Mouse (Mus musculus) embryonic facial prominence, embryonic 14.5 days (tissue): ENCODE measurements around the gene Plac1. TPM values are rescaled to one million over a fixed set of nuclear protein-coding genes. Genes with fewer than 3 reads are reported as not detected.

Source experiments
- ATAC-seq: fragments of 200-750 bp; cut with Nextera tagmentation; 2 replicates; pipeline ENCODE4 v1.8.0; 2017; ENCODE audit warnings: low read depth, moderate number of reproducible peaks, moderate TSS enrichment
- DNase-seq: peaks from one replicate; pipeline ENCODE4 v3.0.0-alpha.2; 2015; ENCODE audit warnings: low spot score
- H3K27ac ChIP-seq: fragments of 300-500 bp; sonication (generic); replicated peaks from 2 replicates; pipeline ENCODE4 v1.5.1; 2014; ENCODE audit warnings: low read depth, mild to moderate bottlenecking, low read length, moderate library complexity
- H3K27me3 ChIP-seq: fragments of 300-500 bp; sonication (generic); replicated peaks from 2 replicates; pipeline ENCODE4 v1.6.1; 2014; ENCODE audit warnings: low read length; ENCODE audit not compliant: control insufficient read depth, insufficient read depth
- H3K36me3 ChIP-seq: fragments of 300-500 bp; sonication (generic); 2 replicates; pipeline ENCODE4 v1.6.1; 2014; ENCODE audit warnings: low read length, mixed read lengths; ENCODE audit not compliant: control insufficient read depth, insufficient read depth
- H3K4me1 ChIP-seq: fragments of 300-500 bp; sonication (generic); 2 replicates; pipeline ENCODE4 v1.6.1; 2014; ENCODE audit warnings: antibody characterized with exemption, low read length; ENCODE audit not compliant: control insufficient read depth, insufficient read depth
- H3K4me2 ChIP-seq: fragments of 300-500 bp; sonication (generic); 2 replicates; pipeline ENCODE4 v1.6.1; 2014; ENCODE audit warnings: low read depth, mild to moderate bottlenecking, low read length, moderate library complexity, mixed read lengths
- H3K4me3 ChIP-seq: fragments of 300-500 bp; sonication (generic); 2 replicates; pipeline ENCODE4 v1.5.1; 2014; ENCODE audit warnings: low read depth, mild to moderate bottlenecking, low read length
- H3K9ac ChIP-seq: fragments of 300-500 bp; sonication (generic); 2 replicates; pipeline ENCODE4 v1.6.1; 2014; ENCODE audit warnings: low read depth, mild to moderate bottlenecking, low read length, moderate library complexity, mixed read lengths
- H3K9me3 ChIP-seq: fragments of 300-500 bp; sonication (generic); 2 replicates; pipeline ENCODE4 v1.6.1; 2016; ENCODE audit warnings: low read length; ENCODE audit not compliant: control insufficient read depth
- WGBS: fragments of 180-500 bp; shearing (Covaris S2); extraction: QIAGEN DNeasy Blood & Tissue Kit; methylation state at CpG from one replicate; pipeline ENCODE4 v1.1.7; 2014; 5-methylcytosine and 5-hydroxymethylcytosine counted together
- polyA plus RNA-seq: library from polyadenylated mRNA; unstranded; fragments of >200 nt; fragmentation: Nextera tagmentation; extraction: Ambion mirVana; gene quantifications from 2 replicates; pipeline ENCODE4 v1.2.1, GENCODE M21; 2014

Gene Plac1
- polyA plus RNA-seq, 1 experiment from 2014 or later: 13.7 TPM

- Histone ChIP-seq H3K9me3 (no peaks in the 10 kb centered on the region), H3K4me1 (no peaks in the 10 kb centered on the region), H3K4me2 (no peak overlapping the region), H3K4me3 (no peak overlapping the region), H3K27me3 (no peaks in the 10 kb centered on the region), H3K27ac (no peak overlapping the region), H3K9ac (no peak overlapping the region), H3K36me3 (no peaks in the 10 kb centered on the region)
- WGBS: 15% methylated on average over 2 of the region's 2 CpGs
- no peak for DNase-seq
- no peak for ATAC-seq
Measured at GRCm38 (mm10) chrX:53237971-53238370, 1.9 kb downstream of the Plac1 start.

- Histone ChIP-seq H3K9me3 (no peaks in the 10 kb centered on the region), H3K27ac (no peak overlapping the region), H3K27me3 (no peaks in the 10 kb centered on the region), H3K4me2 (no peak overlapping the region), H3K9ac (no peak overlapping the region), H3K4me3 (no peak overlapping the region), H3K36me3 (no peaks in the 10 kb centered on the region), H3K4me1 (no peaks in the 10 kb centered on the region)
- 57% methylated on average over 7 of the region's 7 CpGs for WGBS
- ATAC-seq: no peak
- DNase-seq: no peak
Measured at GRCm38 (mm10) chrX:53236404-53236803, 3.5 kb downstream of the Plac1 start.

GRCm38 (mm10) chrX:53233689-53234088 lies 6.2 kb downstream of the Plac1 start:
- H3K9me3 ChIP-seq: no peaks in the 10 kb centered on the region
- no peak overlapping the region for H3K4me3 ChIP-seq
- no peak overlapping the region for H3K4me2 ChIP-seq
- H3K27ac ChIP-seq: peak overlapping the region; percentile 48
- WGBS: 26% methylated on average over 4 of the region's 4 CpGs
- ATAC-seq (no peak), DNase-seq (peak; percentile 77)
- no peaks in the 10 kb centered on the region for H3K4me1 ChIP-seq
- no peaks in the 10 kb centered on the region for H3K36me3 ChIP-seq
- H3K9ac ChIP-seq: no peak overlapping the region
- no peaks in the 10 kb centered on the region for H3K27me3 ChIP-seq

GRCm38 (mm10) chrX:53231965-53232364 lies 7.9 kb downstream of the Plac1 start:
- Histone ChIP-seq H3K9ac (peak overlapping the region; percentile 43; the same call in 1 of the 2 replicates), H3K4me3 (peak overlapping the region; percentile 23), H3K4me1 (no peaks in the 10 kb centered on the region), H3K27me3 (no peaks in the 10 kb centered on the region), H3K9me3 (no peaks in the 10 kb centered on the region), H3K4me2 (peak overlapping the region; percentile 52), H3K27ac (peak overlapping the region; percentile 76), H3K36me3 (no peaks in the 10 kb centered on the region)
- 24% methylated on average over 13 of the region's 13 CpGs for WGBS
- DNase-seq (no peak), ATAC-seq (0 out of 2 replicates have a peak, but pooled peaks have one; percentile 33)

- Histone ChIP-seq H3K9me3 (no peaks in the 10 kb centered on the region), H3K27me3 (no peaks in the 10 kb centered on the region), H3K4me2 (no peak overlapping the region), H3K9ac (no peak overlapping the region), H3K27ac (0 out of 2 replicates have a peak overlapping the region, but pooled peaks have one; percentile 15), H3K4me3 (no peak overlapping the region), H3K36me3 (no peaks in the 10 kb centered on the region), H3K4me1 (no peaks in the 10 kb centered on the region)
- no peak for DNase-seq
- 63% methylated on average over 6 of the region's 6 CpGs for WGBS
- no peak for ATAC-seq
Measured at GRCm38 (mm10) chrX:53224353-53224944, 15.5 kb downstream of the Plac1 start.

GRCm38 (mm10) chrX:53220855-53221254 lies 19.1 kb downstream of the Plac1 start:
- Histone ChIP-seq H3K4me2 (no peak overlapping the region), H3K4me3 (no peak overlapping the region), H3K9ac (no peak overlapping the region), H3K27me3 (no peaks in the 10 kb centered on the region), H3K4me1 (no peaks in the 10 kb centered on the region), H3K9me3 (no peaks in the 10 kb centered on the region), H3K27ac (peak overlapping the region; percentile 39; the same call in 1 of the 2 replicates), H3K36me3 (no peaks in the 10 kb centered on the region)
- ATAC-seq (peak; percentile 80), DNase-seq (peak; percentile 80)
- 57% methylated on average over 9 of the region's 9 CpGs for WGBS

GRCm38 (mm10) chrX:53214557-53215229 lies 25.2 kb downstream of the Plac1 start:
- ATAC-seq (no peak), DNase-seq (no peak)
- Histone ChIP-seq H3K27ac (no peak overlapping the region), H3K9ac (no peak overlapping the region), H3K9me3 (no peaks in the 10 kb centered on the region), H3K4me1 (peaks cover 13% of the 10 kb centered on the region), H3K4me3 (no peak overlapping the region), H3K27me3 (no peaks in the 10 kb centered on the region; the same call in 1 of the 2 replicates), H3K36me3 (no peaks in the 10 kb centered on the region), H3K4me2 (no peak overlapping the region)
- WGBS: 59% methylated on average over 7 of the region's 7 CpGs

- H3K4me2 ChIP-seq: no peak overlapping the region
- no peak overlapping the region for H3K27ac ChIP-seq
- H3K27me3 ChIP-seq: no peaks in the 10 kb centered on the region; the same call in 1 of the 2 replicates
- H3K36me3 ChIP-seq: no peaks in the 10 kb centered on the region
- no peak for DNase-seq
- WGBS: 55% methylated on average over 2 of the region's 2 CpGs
- no peak overlapping the region for H3K4me3 ChIP-seq
- no peaks in the 10 kb centered on the region for H3K9me3 ChIP-seq
- peaks cover 13% of the 10 kb centered on the region for H3K4me1 ChIP-seq
- ATAC-seq: peak; percentile 36; the same call in 1 of the 2 replicates
- H3K9ac ChIP-seq: no peak overlapping the region
Measured at GRCm38 (mm10) chrX:53213838-53214237, 26.1 kb downstream of the Plac1 start.
